13 mouse cellular contexts compared by ENCODE assay signal in genomic region chr17:35543412-35543861, GRCm38 (mm10). TPM values are rescaled to one million over a fixed set of nuclear protein-coding genes. Genes with fewer than 3 reads are reported as not detected.
DNase-seq lines count a peak whose midpoint lies in the region; ATAC-seq and TF ChIP-seq lines count a peak whose summit lies in the region.
"Had no signal": no experiment of that assay in that cellular context is flagged by ENCODE, and none has a peak within 500 bp of the region (broad histone marks: within the 10 kb centered on the region; RNA-seq: fewer than 3 reads in every experiment).

No protein-coding gene starts in this region.

- 31% methylated on average over 14 of the region's 14 CpGs for WGBS in heart, adult 2 months
- WGBS in midbrain, embryonic 11.5 days, result 36% methylated on average over 14 of the region's 14 CpGs
- WGBS in midbrain, embryonic 10.5 days, result 56% methylated on average over 14 of the region's 14 CpGs
- WGBS in hindbrain, postnatal 0 days, result 7% methylated on average over 14 of the region's 14 CpGs
- WGBS in liver, embryonic 11.5 days, result 59% methylated on average over 14 of the region's 14 CpGs

- H3K4me2 ChIP-seq in midbrain, embryonic 11.5 days, result 0 out of 2 replicates have a peak overlapping the region, but pooled peaks have one; percentile 3
- H3K4me2 ChIP-seq in hindbrain, postnatal 0 days (ENCODE audit: low read depth, low read length), result peak overlapping the region; percentile 10; the same call in 1 of the 2 replicates
- no peak overlapping the region for H3K4me2 ChIP-seq in liver, embryonic 11.5 days
- H3K4me2 ChIP-seq: embryonic facial prominence, embryonic 13.5 days; liver, embryonic 12.5 days; stomach, embryonic 15.5 days had no signal

- H3K79me2 ChIP-seq in heart, adult 2 months (replicated peaks; ENCODE audit: control insufficient read depth, insufficient read depth, low read length), result no peaks in the 10 kb centered on the region

- no peak for DNase-seq in heart, adult 2 months
- DNase-seq in heart, adult 8-10 months (ENCODE audit: low spot score), result no peak
- DNase-seq in midbrain, embryonic 11.5 days (ENCODE audit: low spot score, missing footprints), result peak; percentile 86
- no peak for DNase-seq in midbrain, embryonic 10.5 days (ENCODE audit: low spot score)
- DNase-seq in hindbrain, postnatal 0 days (ENCODE audit: low spot score), result peak; percentile 23
- no peak for DNase-seq in liver, embryonic 11.5 days (ENCODE audit: low spot score)
- no peak for DNase-seq in spleen, postnatal 36 days (ENCODE audit: low spot score in 2 of 2)
- DNase-seq in adrenal gland, adult 2 months, result no peak

- TF ChIP-seq CTCF in heart, adult 2 months (IDR thresholded peaks at IDR 0.05), result no peak
- TF ChIP-seq CTCF in hindbrain, postnatal 0 days (IDR thresholded peaks at IDR 0.05; ENCODE audit: low read depth), result no peak

- TF ChIP-seq POLR2A in heart, adult 2 months (IDR thresholded peaks at IDR 0.05; ENCODE audit: insufficient read depth, low read depth, low read length), result no peak

- H3K27me3 ChIP-seq in heart, adult 2 months (ENCODE audit: control insufficient read depth, insufficient read depth, low read length), result no peaks in the 10 kb centered on the region
- H3K27me3 ChIP-seq in midbrain, embryonic 11.5 days (ENCODE audit: control insufficient read depth, insufficient read depth, low read length), result 0 out of 2 replicates have a peak, but pooled peaks cover 2% of the 10 kb centered on the region
- H3K27me3 ChIP-seq in midbrain, embryonic 10.5 days (ENCODE audit: low read depth, poor library complexity, severe bottlenecking), result no peaks in the 10 kb centered on the region
- H3K27me3 ChIP-seq in hindbrain, postnatal 0 days (ENCODE audit: insufficient read depth, low read length), result no peaks in the 10 kb centered on the region
- H3K27me3 ChIP-seq in liver, embryonic 11.5 days (replicated peaks; ENCODE audit: control insufficient read depth, insufficient read depth, low read length), result no peaks in the 10 kb centered on the region
- H3K27me3 ChIP-seq: embryonic facial prominence, embryonic 13.5 days; stomach, embryonic 15.5 days had no signal

- H3K36me3 ChIP-seq in heart, adult 2 months (ENCODE audit: control insufficient read depth, insufficient read depth, low read length), result no peaks in the 10 kb centered on the region
- no peaks in the 10 kb centered on the region for H3K36me3 ChIP-seq in midbrain, embryonic 11.5 days (ENCODE audit: control insufficient read depth, insufficient read depth, low read length)
- no peaks in the 10 kb centered on the region for H3K36me3 ChIP-seq in midbrain, embryonic 10.5 days
- H3K36me3 ChIP-seq in hindbrain, postnatal 0 days (ENCODE audit: insufficient read depth, low read length), result no peaks in the 10 kb centered on the region
- H3K36me3 ChIP-seq in liver, embryonic 11.5 days (ENCODE audit: control insufficient read depth, insufficient read depth, low read length), result no peaks in the 10 kb centered on the region
- H3K36me3 ChIP-seq: embryonic facial prominence, embryonic 13.5 days; liver, embryonic 12.5 days; stomach, embryonic 15.5 days had no signal

- no peak overlapping the region for H3K4me3 ChIP-seq in heart, adult 2 months
- no peak overlapping the region for H3K4me3 ChIP-seq in midbrain, embryonic 11.5 days (ENCODE audit: low read depth, low read length)
- no peak overlapping the region; the same call in 1 of the 2 replicates for H3K4me3 ChIP-seq in midbrain, embryonic 10.5 days
- H3K4me3 ChIP-seq in hindbrain, postnatal 0 days (ENCODE audit: low read length), result no peak overlapping the region
- no peak overlapping the region for H3K4me3 ChIP-seq in liver, embryonic 11.5 days (ENCODE audit: low read depth, low read length)
- H3K4me3 ChIP-seq: embryonic facial prominence, embryonic 13.5 days; liver, embryonic 12.5 days; stomach, embryonic 15.5 days had no signal

- no peaks in the 10 kb centered on the region for H3K9me3 ChIP-seq in midbrain, embryonic 11.5 days (ENCODE audit: control insufficient read depth, low read length)
- H3K9me3 ChIP-seq in midbrain, embryonic 10.5 days (replicated peaks), result no peaks in the 10 kb centered on the region
- H3K9me3 ChIP-seq in hindbrain, postnatal 0 days (ENCODE audit: low read length), result no peaks in the 10 kb centered on the region
- no peaks in the 10 kb centered on the region for H3K9me3 ChIP-seq in liver, embryonic 11.5 days (ENCODE audit: control insufficient read depth, low read length)
- H3K9me3 ChIP-seq: embryonic facial prominence, embryonic 13.5 days; liver, embryonic 12.5 days; stomach, embryonic 15.5 days had no signal

- peak overlapping the region; percentile 26; the same call in 1 of the 2 replicates for H3K27ac ChIP-seq in heart, adult 2 months
- 0 out of 2 replicates have a peak overlapping the region, but pooled peaks have one; percentile 14 for H3K27ac ChIP-seq in midbrain, embryonic 11.5 days (ENCODE audit: low read depth, low read length)
- H3K27ac ChIP-seq in midbrain, embryonic 10.5 days (replicated peaks), result no peak overlapping the region
- H3K27ac ChIP-seq in hindbrain, postnatal 0 days, result no peak overlapping the region
- H3K27ac ChIP-seq in liver, embryonic 11.5 days (ENCODE audit: low read depth, low read length), result no peak overlapping the region
- H3K27ac ChIP-seq: embryonic facial prominence, embryonic 13.5 days; liver, embryonic 12.5 days; stomach, embryonic 15.5 days had no signal

- H3K9ac ChIP-seq in heart, adult 2 months (ENCODE audit: low read depth, low read length), result no peak overlapping the region
- H3K9ac ChIP-seq in midbrain, embryonic 11.5 days (ENCODE audit: low read length), result no peak overlapping the region
- no peak overlapping the region for H3K9ac ChIP-seq in hindbrain, postnatal 0 days (replicated peaks; ENCODE audit: low read length)
- H3K9ac ChIP-seq in liver, embryonic 11.5 days (ENCODE audit: low read depth, low read length), result no peak overlapping the region
- H3K9ac ChIP-seq: embryonic facial prominence, embryonic 13.5 days; liver, embryonic 12.5 days; stomach, embryonic 15.5 days had no signal

- no peaks in the 10 kb centered on the region for H3K4me1 ChIP-seq in heart, adult 2 months (ENCODE audit: control insufficient read depth, insufficient read depth, low read length)
- peaks cover 9% of the 10 kb centered on the region; the same call in 1 of the 2 replicates for H3K4me1 ChIP-seq in midbrain, embryonic 11.5 days (ENCODE audit: control insufficient read depth, insufficient read depth, low read length)
- peaks cover 28% of the 10 kb centered on the region for H3K4me1 ChIP-seq in midbrain, embryonic 10.5 days
- peaks cover 13% of the 10 kb centered on the region; the same call in 1 of the 2 replicates for H3K4me1 ChIP-seq in hindbrain, postnatal 0 days (ENCODE audit: insufficient read depth, low read length)
- H3K4me1 ChIP-seq in liver, embryonic 11.5 days (replicated peaks; ENCODE audit: control insufficient read depth, insufficient read depth, low read length), result no peaks in the 10 kb centered on the region
- H3K4me1 ChIP-seq: liver, embryonic 12.5 days; stomach, embryonic 15.5 days had no signal

- intact Hi-C loops in heart, adult 2 months (cut with DNase I), result no loop called here

- peak; percentile 65 for ATAC-seq in midbrain, embryonic 11.5 days (ENCODE audit: low FRiP score)
- ATAC-seq in hindbrain, postnatal 0 days, result peak; percentile 24; the same call in 1 of the 2 replicates
- ATAC-seq in liver, embryonic 11.5 days (replicated peaks; ENCODE audit: low FRiP score), result no peak
- ATAC-seq: liver, embryonic 12.5 days had no signal

- no peak for TF ChIP-seq EP300 in heart, adult 2 months (IDR thresholded peaks at IDR 0.05; ENCODE audit: insufficient read depth, low read depth, low read length)

RNA-seq across cellular contexts. Expression of gene Cdsn, which starts 8.5 kb away (rescaled TPM):
- total RNA-seq in heart, adult 2 months (2021), result under 1 TPM; 0.27 to 0.29 TPM
- 0.94 and 1.1 TPM in 2 replicates for polyA plus RNA-seq in heart, adult 2 months (2012; rRNA removed)
- under 1 TPM; 0.14 to 0.37 (median 0.27) TPM for total RNA-seq in heart, adult 8-10 months (2022)
- polyA plus RNA-seq in midbrain, embryonic 11.5 days (2014; fragmentation: Nextera tagmentation; extraction: Ambion mirVana), result 0.08 TPM in 1 of 2 replicates, not detected in the other
- 0.07 and 0.10 TPM in 2 replicates for polyA plus RNA-seq in midbrain, embryonic 10.5 days (2016; fragmentation: Nextera tagmentation; extraction: Ambion mirVana)
- total RNA-seq in hindbrain, postnatal 0 days (2014; rRNA removed), result 0.36 TPM in 1 of 2 replicates, not detected in the other
- polyA plus RNA-seq in hindbrain, postnatal 0 days (2015; fragmentation: Nextera tagmentation; extraction: Ambion mirVana), result 0.25 and 0.29 TPM in 2 replicates
- 0.17 TPM in 1 of 2 replicates, not detected in the other for polyA plus RNA-seq in liver, embryonic 11.5 days (2014; fragmentation: Nextera tagmentation; extraction: Ambion mirVana)
- under 1 TPM; 0.20 to 0.62 TPM for total RNA-seq in adrenal gland, adult 2 months (2021)
- 7.3 and 7.4 TPM in 2 replicates for polyA plus RNA-seq in adrenal gland, adult 2 months (2012; rRNA removed)
- polyA plus RNA-seq: embryonic facial prominence, embryonic 13.5 days; liver, embryonic 12.5 days had no signal

RNA-seq across cellular contexts. Expression of gene Psors1c2, which starts 10.4 kb away (rescaled TPM):
- not detected for total RNA-seq in heart, adult 2 months (2021)
- not detected in 2 replicates for polyA plus RNA-seq in heart, adult 2 months (2012; rRNA removed)
- total RNA-seq in heart, adult 8-10 months (2022), result not detected
- polyA plus RNA-seq in midbrain, embryonic 11.5 days (2014; fragmentation: Nextera tagmentation; extraction: Ambion mirVana), result 0.22 and 0.46 TPM in 2 replicates
- polyA plus RNA-seq in midbrain, embryonic 10.5 days (2016; fragmentation: Nextera tagmentation; extraction: Ambion mirVana), result 1.4 and 2.0 TPM in 2 replicates
- 0.58 TPM in 1 of 2 replicates, not detected in the other for total RNA-seq in hindbrain, postnatal 0 days (2014; rRNA removed)
- 0.50 and 0.59 TPM in 2 replicates for polyA plus RNA-seq in hindbrain, postnatal 0 days (2015; fragmentation: Nextera tagmentation; extraction: Ambion mirVana)
- 0.69 TPM in 1 of 2 replicates, not detected in the other for polyA plus RNA-seq in liver, embryonic 11.5 days (2014; fragmentation: Nextera tagmentation; extraction: Ambion mirVana)
- not detected for total RNA-seq in adrenal gland, adult 2 months (2021)
- polyA plus RNA-seq in adrenal gland, adult 2 months (2012; rRNA removed), result not detected in 2 replicates

RNA-seq across cellular contexts. Expression of gene 2300002M23Rik, which starts 23.8 kb away (rescaled TPM):
- total RNA-seq in heart, adult 2 months (2021), result not detected
- polyA plus RNA-seq in heart, adult 2 months (2012; rRNA removed), result not detected in 2 replicates
- not detected for total RNA-seq in heart, adult 8-10 months (2022)
- not detected in 2 replicates for polyA plus RNA-seq in midbrain, embryonic 11.5 days (2014; fragmentation: Nextera tagmentation; extraction: Ambion mirVana)
- polyA plus RNA-seq in midbrain, embryonic 10.5 days (2016; fragmentation: Nextera tagmentation; extraction: Ambion mirVana), result not detected in 2 replicates
- not detected in 2 replicates for total RNA-seq in hindbrain, postnatal 0 days (2014; rRNA removed)
- 0.11 and 0.28 TPM in 2 replicates for polyA plus RNA-seq in hindbrain, postnatal 0 days (2015; fragmentation: Nextera tagmentation; extraction: Ambion mirVana)
- not detected in 2 replicates for polyA plus RNA-seq in liver, embryonic 11.5 days (2014; fragmentation: Nextera tagmentation; extraction: Ambion mirVana)
- not detected for total RNA-seq in adrenal gland, adult 2 months (2021)
- polyA plus RNA-seq in adrenal gland, adult 2 months (2012; rRNA removed), result not detected in 2 replicates
- total RNA-seq: layer of hippocampus, adult 8-10 months had no signal
- polyA plus RNA-seq: intestine, embryonic 14.5 days; liver, embryonic 12.5 days had no signal

RNA-seq across cellular contexts. Expression of gene Cchcr1, which starts 26.5 kb away (rescaled TPM):
- total RNA-seq in heart, adult 2 months (2021), result 1 to 10 TPM; 1.9 to 2.2 TPM
- polyA plus RNA-seq in heart, adult 2 months (2012; rRNA removed), result 3.7 and 3.8 TPM in 2 replicates
- total RNA-seq in heart, adult 8-10 months (2022), result 1 to 10 TPM; 2.0 to 3.9 (median 2.4) TPM
- 8.9 and 10.8 TPM in 2 replicates for polyA plus RNA-seq in midbrain, embryonic 11.5 days (2014; fragmentation: Nextera tagmentation; extraction: Ambion mirVana)
- polyA plus RNA-seq in midbrain, embryonic 10.5 days (2016; fragmentation: Nextera tagmentation; extraction: Ambion mirVana), result 23.4 and 23.6 TPM in 2 replicates
- total RNA-seq in hindbrain, postnatal 0 days (2014; rRNA removed), result 4.9 and 5.5 TPM in 2 replicates
- 4.5 and 4.8 TPM in 2 replicates for polyA plus RNA-seq in hindbrain, postnatal 0 days (2015; fragmentation: Nextera tagmentation; extraction: Ambion mirVana)
- 13.4 and 14.2 TPM in 2 replicates for polyA plus RNA-seq in liver, embryonic 11.5 days (2014; fragmentation: Nextera tagmentation; extraction: Ambion mirVana)
- total RNA-seq in adrenal gland, adult 2 months (2021), result 1 to 10 TPM; 6.2 to 8.0 TPM
- polyA plus RNA-seq in adrenal gland, adult 2 months (2012; rRNA removed), result 2.9 and 3.9 TPM in 2 replicates

RNA-seq across cellular contexts. Expression of gene Tcf19, which starts 26.8 kb away (rescaled TPM):
- total RNA-seq in heart, adult 2 months (2021), result 1 to 10 TPM; 2.0 to 2.4 TPM
- 3.0 and 3.5 TPM in 2 replicates for polyA plus RNA-seq in heart, adult 2 months (2012; rRNA removed)
- 1 to 10 TPM; 2.1 to 3.3 (median 2.4) TPM for total RNA-seq in heart, adult 8-10 months (2022)
- polyA plus RNA-seq in midbrain, embryonic 11.5 days (2014; fragmentation: Nextera tagmentation; extraction: Ambion mirVana), result 56.7 and 57.7 TPM in 2 replicates
- polyA plus RNA-seq in midbrain, embryonic 10.5 days (2016; fragmentation: Nextera tagmentation; extraction: Ambion mirVana), result 56.7 and 58.8 TPM in 2 replicates
- total RNA-seq in hindbrain, postnatal 0 days (2014; rRNA removed), result 23.2 and 30.9 TPM in 2 replicates
- 16.6 and 18.2 TPM in 2 replicates for polyA plus RNA-seq in hindbrain, postnatal 0 days (2015; fragmentation: Nextera tagmentation; extraction: Ambion mirVana)
- polyA plus RNA-seq in liver, embryonic 11.5 days (2014; fragmentation: Nextera tagmentation; extraction: Ambion mirVana), result 37.3 and 41.2 TPM in 2 replicates
- total RNA-seq in adrenal gland, adult 2 months (2021), result 1 to 10 TPM; 4.6 to 5.0 TPM
- 7.6 and 9.5 TPM in 2 replicates for polyA plus RNA-seq in adrenal gland, adult 2 months (2012; rRNA removed)

Comparison
In these comparisons a context has a peak if more than half of its experiments do, and no peak if none do; other contexts are left out.
1. DNase-seq: peak in midbrain, embryonic 11.5 days (single experiment) and hindbrain, postnatal 0 days (single experiment); none in heart, adult 2 months (0 of 2), heart, adult 8-10 months (single experiment), midbrain, embryonic 10.5 days (single experiment), liver, embryonic 11.5 days (single experiment), spleen, postnatal 36 days (0 of 2) and adrenal gland, adult 2 months (single experiment).
2. H3K27ac ChIP-seq: peak in heart, adult 2 months (single experiment) and midbrain, embryonic 11.5 days (single experiment); none in midbrain, embryonic 10.5 days (single experiment), hindbrain, postnatal 0 days (single experiment) and liver, embryonic 11.5 days (single experiment).